Mouse (Mus musculus) limb, embryonic 13.5 days (tissue): ENCODE results near the gene Zbtb33. TPM values are rescaled to one million over a fixed set of nuclear protein-coding genes. Genes with fewer than 3 reads are reported as not detected.
"Not testable (repeated sequence)": the region's sequence is repeated elsewhere in the genome, so short reads cannot be mapped to it uniquely, and the experiment has no call there.

ENCODE experiments used
- ATAC-seq: fragments of 200-750 bp; cut with Nextera tagmentation; 2 replicates; pipeline ENCODE4 v1.8.0; 2017; ENCODE audit warnings: low read depth, moderate number of reproducible peaks, moderate TSS enrichment; ENCODE audit not compliant: low FRiP score
- H3K27ac ChIP-seq: fragments of 300-500 bp; sonication (generic); 2 replicates; pipeline ENCODE4 v1.5.1; 2015; ENCODE audit warnings: inconsistent platforms, mild to moderate bottlenecking, moderate library complexity
- H3K27me3 ChIP-seq: fragments of 300-500 bp; sonication (generic); 2 replicates; pipeline ENCODE4 v1.6.1; 2015; ENCODE audit warnings: mild to moderate bottlenecking, inconsistent platforms
- H3K36me3 ChIP-seq: fragments of 300-500 bp; sonication (generic); 2 replicates; pipeline ENCODE4 v1.6.1; 2015; ENCODE audit warnings: inconsistent platforms, mild to moderate bottlenecking, moderate library complexity
- H3K4me1 ChIP-seq: fragments of 300-500 bp; sonication (generic); 2 replicates; pipeline ENCODE4 v1.6.1; 2015; ENCODE audit warnings: inconsistent platforms
- H3K4me2 ChIP-seq: fragments of 300-500 bp; sonication (generic); replicated peaks from 2 replicates; pipeline ENCODE4 v1.6.1; 2015; ENCODE audit warnings: inconsistent platforms, mild to moderate bottlenecking, moderate library complexity
- H3K4me3 ChIP-seq: fragments of 300-500 bp; sonication (generic); 2 replicates; pipeline ENCODE4 v1.5.1; 2015; ENCODE audit warnings: moderate library complexity, mild to moderate bottlenecking, inconsistent platforms
- H3K9ac ChIP-seq: fragments of 300-500 bp; sonication (generic); 2 replicates; pipeline ENCODE4 v1.6.1; 2015; ENCODE audit warnings: mild to moderate bottlenecking, inconsistent platforms
- H3K9me3 ChIP-seq: fragments of 300-500 bp; sonication (generic); 2 replicates; pipeline ENCODE4 v1.6.1; 2016; ENCODE audit warnings: inconsistent platforms
- WGBS: fragments of 180-500 bp; shearing (Covaris S2); methylation state at CpG from one replicate; pipeline ENCODE4 v1.1.7; 2015; 5-methylcytosine and 5-hydroxymethylcytosine counted together
- polyA plus RNA-seq: library from polyadenylated mRNA; unstranded; fragments of >200 nt; fragmentation: Nextera tagmentation; extraction: Ambion mirVana; gene quantifications from 2 replicates; pipeline ENCODE4 v1.2.1, GENCODE M21; 2015

The Zbtb33 gene
- polyA plus RNA-seq = 3.5 and 3.6 TPM in 2 replicates

DNA sequence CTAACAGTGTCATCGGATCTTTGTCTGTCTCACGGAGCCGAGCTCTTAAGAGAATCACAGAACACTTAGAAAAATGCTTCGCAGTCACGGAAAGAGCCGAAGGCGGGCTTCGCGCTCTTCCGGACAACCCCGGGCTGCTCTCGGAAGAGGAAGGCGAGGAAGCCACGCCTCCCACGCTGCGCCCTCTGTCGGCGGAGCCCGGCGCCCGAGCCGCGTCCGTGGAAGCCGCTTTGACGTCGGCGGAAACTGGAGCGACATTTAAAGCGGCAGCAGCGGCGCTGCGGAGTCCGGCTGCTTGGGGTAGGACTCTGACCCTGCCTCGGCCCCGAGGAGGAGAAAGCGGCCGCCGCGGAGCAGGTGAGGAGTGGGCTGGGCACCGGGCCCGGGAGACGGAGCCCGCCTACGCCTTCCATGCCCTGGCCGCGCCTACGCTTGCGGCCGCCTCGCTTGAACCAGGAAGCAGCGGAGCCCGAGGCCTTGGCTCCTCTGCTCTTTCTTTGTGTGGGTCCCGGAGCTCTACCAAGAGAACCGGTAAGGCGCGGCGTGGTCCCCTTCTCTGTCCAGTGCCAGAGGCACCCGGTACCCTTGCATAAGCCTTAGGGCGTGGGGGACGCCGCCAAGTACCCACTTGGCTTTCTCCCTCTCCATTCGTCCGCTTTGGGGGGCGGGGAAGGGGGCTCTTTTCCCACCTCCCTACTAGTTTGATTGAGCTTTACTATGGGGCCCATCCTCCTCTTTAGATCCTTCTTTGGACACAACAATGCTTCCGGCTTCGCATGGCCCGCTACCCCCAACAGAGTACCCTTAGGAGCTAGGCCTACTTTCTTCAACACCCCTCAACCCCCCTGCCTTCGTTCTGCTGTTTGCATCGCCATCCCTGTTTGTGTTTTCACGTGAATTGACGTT is at the start of gene Zbtb33:
Gene Zbtb33, plus strand, starts transcription at position 242 of the 906 bp plus-strand sequence.
- H3K27me3 ChIP-seq = no peaks in the 10 kb centered on the region
- peak; percentile 95 for ATAC-seq
- peak within 1 kb of the TSS; percentile 66 for H3K4me2 ChIP-seq
- WGBS = 19% methylated on average over 71 of the region's 72 CpGs
- peak within 1 kb of the TSS; percentile 67 for H3K4me3 ChIP-seq
- H3K9me3 ChIP-seq = no peaks in the 10 kb centered on the region
- H3K9ac ChIP-seq = peak within 1 kb of the TSS; percentile 84
- 0 out of 2 replicates have a peak, but pooled peaks cover 4% of the 10 kb centered on the region for H3K4me1 ChIP-seq
- H3K36me3 ChIP-seq = peaks cover 7% of the 10 kb centered on the region; the same call in 1 of the 2 replicates
- H3K27ac ChIP-seq = peak within 1 kb of the TSS; percentile 83

DNA sequence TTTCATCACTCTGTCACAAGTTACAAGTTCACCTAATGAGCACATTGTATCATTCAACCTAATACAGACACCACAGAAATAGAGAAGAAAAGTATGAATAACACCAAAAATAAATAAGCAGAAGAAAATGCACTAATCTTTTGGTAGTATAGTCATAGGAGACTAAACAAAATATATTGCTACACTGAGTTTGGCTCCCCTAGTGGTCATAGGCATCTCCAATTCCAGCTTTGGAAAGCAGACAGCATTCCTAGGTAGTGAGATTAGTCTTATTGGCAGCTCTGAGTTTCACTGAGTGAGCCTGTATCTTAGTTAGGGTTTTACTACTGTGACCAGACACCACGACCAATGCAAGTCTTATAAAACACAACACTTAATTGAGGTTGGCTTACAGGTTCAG is 30.5 kb upstream of the Zbtb33 start:
- Histone ChIP-seq H3K9ac (no peak overlapping the region), H3K27ac (no peak overlapping the region), H3K4me2 (no peak overlapping the region), H3K9me3 (no peaks in the 10 kb centered on the region), H3K4me1 (no peaks in the 10 kb centered on the region), H3K36me3 (no peaks in the 10 kb centered on the region), H3K4me3 (no peak overlapping the region), H3K27me3 (no peaks in the 10 kb centered on the region)
- ATAC-seq = no peak
- WGBS = 44% methylated on average over 1 of the region's 1 CpGs

DNA sequence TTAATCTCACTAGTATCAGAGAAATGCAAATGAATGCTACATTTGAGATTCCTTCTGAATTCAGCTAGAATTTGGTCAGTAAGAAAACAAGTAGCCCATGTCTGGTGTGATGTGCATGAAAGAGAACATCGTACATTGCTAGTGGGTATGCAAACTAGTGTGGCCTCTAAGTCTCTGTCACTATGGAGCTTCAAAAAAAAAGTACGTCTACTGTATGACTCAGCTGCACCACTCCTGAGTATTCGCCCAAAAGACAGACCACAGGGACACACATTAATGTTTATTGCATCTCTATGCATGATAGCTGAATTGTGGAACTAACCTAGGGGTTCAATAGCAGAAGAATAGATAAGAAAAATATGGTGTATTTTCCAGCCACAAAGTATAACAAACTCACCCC is 24.3 kb upstream of the Zbtb33 start:
- Histone ChIP-seq H3K27ac (no peak overlapping the region), H3K9ac (no peak overlapping the region), H3K36me3 (no peaks in the 10 kb centered on the region), H3K4me2 (no peak overlapping the region), H3K4me3 (no peak overlapping the region), H3K9me3 (no peaks in the 10 kb centered on the region), H3K27me3 (no peaks in the 10 kb centered on the region), H3K4me1 (no peaks in the 10 kb centered on the region)
- ATAC-seq = no peak
- WGBS = 87% methylated on average over 3 of the region's 3 CpGs

DNA sequence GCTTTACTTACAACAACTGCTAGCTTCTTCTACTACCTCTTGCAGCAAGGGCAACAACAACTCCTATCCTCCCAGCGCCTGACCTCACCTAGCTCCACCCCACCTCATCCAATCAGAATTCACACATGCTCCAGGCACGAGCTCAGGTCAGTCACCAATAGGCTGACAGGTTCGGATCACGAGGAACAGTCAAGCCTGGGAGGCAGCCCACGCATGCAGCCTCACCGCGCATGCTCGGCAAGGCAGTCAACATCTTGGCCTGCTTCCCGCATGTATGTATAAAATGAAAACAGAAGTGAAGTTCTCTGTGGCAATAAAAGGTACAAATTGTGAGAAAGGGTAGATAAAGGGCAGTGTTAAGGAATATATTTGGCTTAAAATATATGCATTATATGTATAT is 23.5 kb upstream of the Zbtb33 start:
- Histone ChIP-seq H3K4me3 (no peak overlapping the region), H3K4me2 (no peak overlapping the region), H3K27ac (no peak overlapping the region), H3K27me3 (no peaks in the 10 kb centered on the region), H3K9ac (no peak overlapping the region), H3K4me1 (no peaks in the 10 kb centered on the region), H3K9me3 (no peaks in the 10 kb centered on the region), H3K36me3 (no peaks in the 10 kb centered on the region)
- no peak for ATAC-seq
- 73% methylated on average over 9 of the region's 9 CpGs for WGBS

DNA sequence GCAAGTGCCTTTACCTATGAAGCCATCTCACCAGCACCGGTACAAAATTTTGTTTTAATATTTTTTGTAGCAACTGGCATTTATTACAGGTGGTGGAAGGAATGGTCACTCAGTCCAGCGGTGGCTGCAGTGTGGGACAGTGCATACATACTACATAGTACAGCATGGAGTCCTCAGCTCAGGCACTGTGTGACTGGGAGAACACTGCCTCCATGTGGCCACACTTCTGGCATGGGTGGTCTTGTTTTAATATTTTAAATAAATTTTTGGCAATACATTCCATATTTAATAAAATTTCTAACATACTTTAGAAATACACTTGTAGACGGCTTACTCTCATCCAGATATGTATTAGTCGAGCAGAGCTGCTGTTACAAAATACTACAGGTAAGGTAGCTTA is 23.0 kb upstream of the Zbtb33 start:
- no peaks in the 10 kb centered on the region for H3K27me3 ChIP-seq
- no peaks in the 10 kb centered on the region for H3K9me3 ChIP-seq
- no peak for ATAC-seq
- H3K27ac ChIP-seq = no peak overlapping the region
- H3K36me3 ChIP-seq = no peaks in the 10 kb centered on the region
- H3K4me1 ChIP-seq = no peaks in the 10 kb centered on the region
- 79% methylated on average over 4 of the region's 4 CpGs for WGBS
- no peak overlapping the region for H3K9ac ChIP-seq
- H3K4me3 ChIP-seq = no peak overlapping the region
- H3K4me2 ChIP-seq = no peak overlapping the region

DNA sequence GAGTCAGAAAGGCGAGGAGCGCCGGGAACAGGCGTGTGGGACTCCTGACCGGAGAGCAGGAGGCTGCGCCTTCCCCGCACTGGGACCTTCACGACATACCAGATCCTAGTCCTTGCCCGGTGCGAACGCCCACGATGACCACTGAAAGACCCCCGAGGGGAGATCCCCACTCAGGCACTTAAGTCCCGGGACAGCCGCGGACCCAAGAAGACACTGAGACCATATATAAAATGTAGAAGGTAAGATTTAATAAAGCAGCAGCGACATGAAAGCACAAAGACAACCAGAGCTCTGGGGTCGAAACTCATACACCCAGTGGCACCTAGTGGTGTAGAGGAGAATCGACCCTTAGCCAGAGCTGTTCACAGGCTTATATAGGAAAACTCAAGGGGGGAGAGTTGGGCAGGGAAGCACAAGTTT is 9.7 kb upstream of the Zbtb33 start:
- H3K9me3 ChIP-seq, H3K27me3 ChIP-seq, H3K36me3 ChIP-seq, H3K27ac ChIP-seq, H3K4me1 ChIP-seq: not testable (repeated sequence)
- Histone ChIP-seq H3K4me2 (peak overlapping the region; percentile 70), H3K9ac (0 out of 2 replicates have a peak overlapping the region, but pooled peaks have one; percentile 25), H3K4me3 (peak overlapping the region; percentile 34)
- WGBS = 29% methylated on average over 19 of the region's 19 CpGs
- ATAC-seq = peak; percentile 77; the same call in 1 of the 2 replicates

DNA sequence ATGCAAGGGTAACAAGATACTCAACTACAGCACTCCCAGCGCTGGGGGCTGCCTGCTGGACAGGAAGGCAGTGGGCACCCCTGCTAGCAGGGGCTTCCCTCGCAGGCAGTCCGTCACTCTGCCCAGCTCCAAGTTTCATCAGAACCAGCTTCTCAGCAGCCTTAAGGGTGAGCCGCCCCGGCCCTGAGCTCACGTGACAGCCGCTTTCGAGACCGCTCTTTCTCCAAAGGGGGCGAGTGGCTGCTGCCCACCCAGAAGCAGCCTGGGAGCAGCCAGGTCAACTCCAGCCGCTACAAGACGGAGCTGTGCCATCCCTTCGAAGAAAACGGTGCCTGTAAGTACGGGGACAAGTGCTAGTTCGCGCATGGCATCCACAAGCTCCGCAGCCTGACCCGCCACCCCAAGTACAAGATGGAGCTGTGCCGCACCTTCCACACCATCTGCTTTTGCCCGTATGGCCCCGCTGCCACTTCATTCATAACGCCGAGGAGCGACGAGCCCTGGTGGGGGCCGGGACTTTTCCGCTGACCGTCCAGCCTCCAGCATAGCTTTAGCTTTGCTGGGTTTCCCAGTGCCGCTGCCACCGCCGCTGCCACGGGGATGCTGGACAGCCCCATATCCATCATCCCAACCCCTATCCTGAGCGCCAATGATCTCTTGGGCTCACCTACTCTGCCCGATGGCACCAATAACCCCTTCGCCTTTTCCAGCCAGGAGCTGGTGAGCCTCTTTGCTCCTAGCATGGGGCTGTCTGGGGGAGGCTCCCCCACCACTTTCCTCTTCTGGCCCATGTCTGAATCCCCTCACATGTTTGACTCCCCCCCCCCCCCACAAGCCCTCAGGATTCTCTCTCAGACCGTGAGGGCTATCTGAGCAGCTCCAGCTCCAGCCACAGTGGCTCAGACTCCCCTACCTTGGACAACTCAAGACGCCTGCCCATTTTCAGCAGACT is 8.7 kb upstream of the Zbtb33 start:
- H3K27ac ChIP-seq = no peak overlapping the region
- no peaks in the 10 kb centered on the region for H3K27me3 ChIP-seq
- peak; percentile 64 for ATAC-seq
- H3K4me2 ChIP-seq = peak overlapping the region; percentile 70
- H3K4me3 ChIP-seq = peak overlapping the region; percentile 46
- WGBS = 22% methylated on average over 38 of the region's 38 CpGs
- peak overlapping the region; percentile 57 for H3K9ac ChIP-seq
- H3K4me1 ChIP-seq = no peaks in the 10 kb centered on the region
- H3K9me3 ChIP-seq = peaks cover 4% of the 10 kb centered on the region; the same call in 1 of the 2 replicates
- no peaks in the 10 kb centered on the region for H3K36me3 ChIP-seq

DNA sequence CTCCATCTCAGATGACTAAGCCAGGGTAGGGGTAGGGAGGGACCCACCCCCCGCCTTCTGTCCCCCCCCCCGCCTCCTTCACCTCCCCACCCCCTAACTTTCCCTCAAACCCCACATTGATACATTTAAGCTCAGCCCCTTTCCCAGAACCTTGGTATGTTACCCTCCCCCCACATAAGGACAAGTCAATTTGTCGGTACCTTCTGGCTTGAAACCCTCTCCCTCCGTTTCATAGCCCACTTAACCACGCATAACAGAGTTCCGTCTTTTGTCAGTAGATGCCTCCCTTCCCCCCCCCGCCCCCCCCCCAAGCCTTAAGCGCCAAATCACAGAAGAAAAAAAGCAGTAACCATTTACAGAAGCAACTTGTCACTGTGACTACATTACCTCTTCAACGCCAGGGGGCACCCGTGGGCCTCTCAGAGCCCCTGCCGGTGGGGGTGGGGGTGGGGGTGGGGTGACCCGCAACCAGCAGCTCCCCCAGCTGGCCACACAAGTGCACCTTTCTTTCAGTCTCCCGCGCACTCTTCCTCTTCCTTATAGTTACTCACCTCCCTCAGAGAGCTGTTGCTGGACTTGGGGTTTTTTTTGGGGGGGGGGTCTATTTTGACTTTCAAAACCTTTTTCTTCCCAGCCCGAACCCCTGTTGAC is 7.9 kb upstream of the Zbtb33 start:
- 5% methylated on average over 8 of the region's 15 CpGs for WGBS
- H3K4me1 ChIP-seq = no peaks in the 10 kb centered on the region
- no peak overlapping the region for H3K9ac ChIP-seq
- peaks cover 4% of the 10 kb centered on the region; the same call in 1 of the 2 replicates for H3K9me3 ChIP-seq
- no peaks in the 10 kb centered on the region for H3K27me3 ChIP-seq
- H3K4me3 ChIP-seq = peak overlapping the region; percentile 46
- no peaks in the 10 kb centered on the region for H3K36me3 ChIP-seq
- H3K4me2 ChIP-seq = peak overlapping the region; percentile 70
- H3K27ac ChIP-seq = no peak overlapping the region
- ATAC-seq = peak; percentile 78

DNA sequence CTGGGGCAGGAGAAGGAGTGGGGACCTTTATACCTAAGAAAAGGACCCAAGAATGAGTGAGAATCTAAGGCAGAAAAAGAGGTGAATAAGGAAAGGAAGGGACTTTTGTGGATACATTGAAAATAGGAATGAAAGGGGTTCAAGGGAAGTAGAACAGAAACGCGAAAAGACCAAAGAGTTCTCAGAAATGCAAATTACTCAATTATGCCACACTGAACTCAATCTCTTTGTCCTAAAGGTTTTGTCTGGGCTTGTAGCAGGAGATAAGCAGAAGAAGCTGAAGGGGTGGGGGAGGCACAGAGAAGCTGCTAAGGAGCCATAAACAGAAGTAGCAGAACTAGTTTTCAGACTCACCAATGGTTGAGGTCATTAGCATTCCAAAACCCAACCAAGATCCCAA is 4.1 kb upstream of the Zbtb33 start:
- H3K4me3 ChIP-seq = no peak overlapping the region
- ATAC-seq = no peak
- H3K36me3 ChIP-seq = no peaks in the 10 kb centered on the region
- no peak overlapping the region for H3K27ac ChIP-seq
- no peak overlapping the region for H3K9ac ChIP-seq
- H3K27me3 ChIP-seq = no peaks in the 10 kb centered on the region
- WGBS = 51% methylated on average over 2 of the region's 2 CpGs
- H3K9me3 ChIP-seq = no peaks in the 10 kb centered on the region
- no peak overlapping the region for H3K4me2 ChIP-seq
- no peaks in the 10 kb centered on the region for H3K4me1 ChIP-seq

DNA sequence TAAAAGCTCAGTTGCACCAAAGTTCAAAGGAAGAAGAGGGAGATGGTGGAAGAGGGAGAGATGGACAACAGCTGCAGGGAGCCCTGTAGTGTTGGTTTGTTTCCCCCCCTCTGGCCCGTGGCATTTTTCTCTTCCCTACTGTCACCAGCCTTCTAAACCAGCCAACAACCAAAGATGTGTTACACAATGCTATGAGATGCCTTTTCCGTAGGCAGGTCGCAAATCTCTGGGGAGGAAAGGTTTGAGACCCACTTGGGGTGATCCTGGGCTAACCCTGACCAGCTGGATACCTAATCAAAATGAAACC is 818 bp downstream of the Zbtb33 start:
- Histone ChIP-seq H3K36me3 (peaks cover 7% of the 10 kb centered on the region; the same call in 1 of the 2 replicates), H3K27ac (peak overlapping the region; percentile 83; the same call in 1 of the 2 replicates), H3K4me2 (peak overlapping the region; percentile 66), H3K9me3 (no peaks in the 10 kb centered on the region), H3K27me3 (no peaks in the 10 kb centered on the region), H3K4me3 (peak overlapping the region; percentile 67), H3K9ac (peak overlapping the region; percentile 84), H3K4me1 (0 out of 2 replicates have a peak, but pooled peaks cover 4% of the 10 kb centered on the region)
- WGBS = 20% methylated on average over 3 of the region's 3 CpGs
- ATAC-seq = no peak

DNA sequence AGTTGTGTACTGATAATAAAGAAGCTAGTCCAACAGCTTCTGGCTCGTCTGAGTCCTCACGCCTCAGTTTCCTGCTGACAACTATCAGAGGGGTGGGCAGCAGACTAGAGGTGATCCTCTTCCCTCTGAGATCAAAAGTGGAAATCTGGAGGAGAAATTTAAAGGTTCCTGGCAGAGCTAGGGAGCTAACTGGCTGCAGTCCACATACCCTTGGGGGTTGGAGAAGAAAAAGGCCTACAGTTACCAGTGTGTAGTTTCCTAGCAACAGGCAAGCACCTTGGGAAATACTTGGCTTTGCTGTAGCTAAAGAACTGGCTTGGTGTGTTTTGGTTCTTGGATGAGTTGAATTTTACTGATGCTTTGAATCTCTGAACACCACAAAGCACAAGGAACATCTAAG is 12.2 kb downstream of the Zbtb33 start:
- no peak overlapping the region for H3K4me2 ChIP-seq
- H3K4me1 ChIP-seq = no peaks in the 10 kb centered on the region
- ATAC-seq = no peak
- no peaks in the 10 kb centered on the region for H3K27me3 ChIP-seq
- no peaks in the 10 kb centered on the region for H3K36me3 ChIP-seq
- no peak overlapping the region for H3K9ac ChIP-seq
- no peak overlapping the region for H3K4me3 ChIP-seq
- 67% methylated on average over 2 of the region's 2 CpGs for WGBS
- H3K9me3 ChIP-seq = no peaks in the 10 kb centered on the region
- H3K27ac ChIP-seq = no peak overlapping the region
